Mouse (Mus musculus) midbrain, embryonic 13.5 days (tissue): ENCODE measurements at regions not wholly inside any gene's neighbourhood (a gene's known extent, or its start where the extent isn't known, plus 50 kb on each side); places are given as distances from the start of the nearest gene placed in this dataset.

Experiments
- ATAC-seq: fragments of 200-750 bp; cut with Nextera tagmentation; 2 replicates; pipeline ENCODE4 v1.8.0; 2017; ENCODE audit warnings: mild to moderate bottlenecking, moderate TSS enrichment, moderate library complexity
- H3K27ac ChIP-seq: fragments of 300-500 bp; sonication (generic); 2 replicates; pipeline ENCODE4 v1.5.1; 2015; ENCODE audit warnings: inconsistent platforms, mild to moderate bottlenecking, moderate library complexity
- H3K27me3 ChIP-seq: fragments of 300-500 bp; sonication (generic); 2 replicates; pipeline ENCODE4 v1.6.1; 2015; ENCODE audit warnings: mild to moderate bottlenecking, inconsistent platforms
- H3K36me3 ChIP-seq: fragments of 300-500 bp; sonication (generic); 2 replicates; pipeline ENCODE4 v1.6.1; 2015; ENCODE audit warnings: mild to moderate bottlenecking, inconsistent platforms
- H3K4me1 ChIP-seq: fragments of 300-500 bp; sonication (generic); replicated peaks from 2 replicates; pipeline ENCODE4 v1.6.1; 2015; ENCODE audit warnings: inconsistent platforms
- H3K4me2 ChIP-seq: fragments of 300-500 bp; sonication (generic); replicated peaks from 2 replicates; pipeline ENCODE4 v1.6.1; 2015; ENCODE audit warnings: moderate library complexity, mild to moderate bottlenecking, inconsistent platforms
- H3K4me3 ChIP-seq: fragments of 300-500 bp; sonication (generic); replicated peaks from 2 replicates; pipeline ENCODE4 v1.5.1; 2015; ENCODE audit warnings: mild to moderate bottlenecking, inconsistent platforms
- H3K9ac ChIP-seq: fragments of 300-500 bp; sonication (generic); replicated peaks from 2 replicates; pipeline ENCODE4 v1.6.1; 2015; ENCODE audit warnings: mild to moderate bottlenecking, inconsistent platforms
- H3K9me3 ChIP-seq: fragments of 300-500 bp; sonication (generic); 2 replicates; pipeline ENCODE4 v1.6.1; 2016; ENCODE audit warnings: mild to moderate bottlenecking, inconsistent platforms
- WGBS: fragments of 180-500 bp; shearing (Covaris S2); methylation state at CpG from one replicate; pipeline ENCODE4 v1.1.7; 2015; 5-methylcytosine and 5-hydroxymethylcytosine counted together

DNA sequence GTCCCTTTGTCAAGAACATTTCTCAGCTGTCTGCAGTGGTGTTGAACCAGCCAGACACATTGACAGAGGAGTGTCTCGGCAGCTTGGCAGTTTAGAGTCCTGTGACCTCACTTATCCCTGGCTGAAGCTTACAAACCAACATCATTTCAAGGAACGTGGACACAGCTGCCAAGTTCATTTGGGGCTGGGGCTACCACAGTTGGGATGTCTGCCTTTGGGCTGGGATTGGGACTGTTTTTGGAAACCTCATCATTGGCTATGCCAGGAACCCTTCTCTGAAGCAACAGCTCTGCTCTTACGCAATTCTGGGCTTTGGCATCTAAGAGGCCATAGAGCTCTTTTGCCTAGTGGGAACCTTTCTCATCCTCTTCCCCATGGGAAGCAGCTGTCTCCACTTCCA is 200.4 kb downstream of the Gm15262 start:
- Histone ChIP-seq H3K36me3 (no peaks in the 10 kb centered on the region), H3K9me3 (no peaks in the 10 kb centered on the region), H3K27ac (no peak overlapping the region), H3K4me2 (no peak overlapping the region), H3K9ac (no peak overlapping the region), H3K27me3 (peaks cover 20% of the 10 kb centered on the region), H3K4me1 (no peaks in the 10 kb centered on the region), H3K4me3 (no peak overlapping the region)
- WGBS, result 80% methylated on average over 3 of the region's 3 CpGs
- ATAC-seq, result no peak

- H3K27ac ChIP-seq, result no peak overlapping the region
Measured at GRCm38 (mm10) chrX:161511341-161511740, 205.5 kb upstream of the Rai2 start.

GRCm38 (mm10) chrX:161523432-161524256 is 193.2 kb upstream of the Rai2 start:
- Histone ChIP-seq H3K36me3 (no peaks in the 10 kb centered on the region), H3K4me3 (no peak overlapping the region), H3K27ac (peak overlapping the region; percentile 19; the same call in 1 of the 2 replicates), H3K9me3 (no peaks in the 10 kb centered on the region), H3K4me1 (0 out of 2 replicates have a peak, but pooled peaks cover 6% of the 10 kb centered on the region), H3K9ac (no peak overlapping the region), H3K27me3 (peaks cover 42% of the 10 kb centered on the region; the same call in 1 of the 2 replicates), H3K4me2 (no peak overlapping the region)
- WGBS, result 46% methylated on average over 3 of the region's 3 CpGs
- ATAC-seq, result peak; percentile 69; the same call in 1 of the 2 replicates

More at GRCm38 (mm10) chrX:161511341-161511740, 205.5 kb upstream of the Rai2 start:
- 88% methylated on average over 1 of the region's 1 CpGs for WGBS
- no peaks in the 10 kb centered on the region for H3K36me3 ChIP-seq
- no peak overlapping the region for H3K4me3 ChIP-seq
- no peak overlapping the region for H3K9ac ChIP-seq
- H3K9me3 ChIP-seq, result no peaks in the 10 kb centered on the region
- no peaks in the 10 kb centered on the region for H3K4me1 ChIP-seq
- H3K27me3 ChIP-seq, result peaks cover 59% of the 10 kb centered on the region
- H3K4me2 ChIP-seq, result no peak overlapping the region
- no peak for ATAC-seq

GRCm38 (mm10) chrX:161524257-161524646 is 192.6 kb upstream of the Rai2 start:
- no peak overlapping the region for H3K4me2 ChIP-seq
- H3K9me3 ChIP-seq, result no peaks in the 10 kb centered on the region
- ATAC-seq, result no peak
- H3K9ac ChIP-seq, result no peak overlapping the region
- no peaks in the 10 kb centered on the region for H3K36me3 ChIP-seq
- WGBS, result 65% methylated on average over 3 of the region's 3 CpGs
- H3K27me3 ChIP-seq, result peaks cover 42% of the 10 kb centered on the region; the same call in 1 of the 2 replicates
- peak overlapping the region; percentile 19; the same call in 1 of the 2 replicates for H3K27ac ChIP-seq
- H3K4me1 ChIP-seq, result 0 out of 2 replicates have a peak, but pooled peaks cover 6% of the 10 kb centered on the region
- no peak overlapping the region for H3K4me3 ChIP-seq

DNA sequence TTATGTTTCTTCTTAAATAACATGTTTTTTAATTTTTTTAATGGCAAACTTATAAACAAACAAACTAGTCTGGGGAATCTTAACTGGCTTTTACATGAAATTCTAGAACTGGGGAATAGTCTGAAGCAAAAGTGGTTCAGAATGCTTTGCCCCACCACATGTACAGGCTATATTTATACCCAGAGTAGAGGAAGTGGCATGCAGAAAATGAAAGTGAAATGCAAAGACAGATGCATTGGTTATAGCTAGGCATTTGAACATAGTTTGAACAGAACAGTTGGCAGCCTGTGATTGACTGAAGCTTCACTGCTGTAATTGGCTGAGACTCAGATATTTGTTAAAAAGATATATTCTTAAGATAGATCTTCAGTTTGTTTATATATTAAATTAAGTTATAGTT is 179.6 kb upstream of the Rai2 start:
- Histone ChIP-seq H3K27ac (no peak overlapping the region), H3K4me1 (no peaks in the 10 kb centered on the region), H3K27me3 (peaks cover 12% of the 10 kb centered on the region; the same call in 1 of the 2 replicates), H3K4me2 (no peak overlapping the region), H3K9ac (no peak overlapping the region), H3K9me3 (no peaks in the 10 kb centered on the region), H3K4me3 (no peak overlapping the region), H3K36me3 (no peaks in the 10 kb centered on the region)
- ATAC-seq, result no peak

GRCm38 (mm10) chrX:161556896-161557295 is 160.0 kb upstream of the Rai2 start:
- Histone ChIP-seq H3K9me3 (no peaks in the 10 kb centered on the region), H3K4me2 (no peak overlapping the region), H3K27ac (no peak overlapping the region), H3K36me3 (no peaks in the 10 kb centered on the region), H3K4me3 (no peak overlapping the region), H3K4me1 (no peaks in the 10 kb centered on the region), H3K27me3 (peaks cover 9% of the 10 kb centered on the region; the same call in 1 of the 2 replicates), H3K9ac (no peak overlapping the region)
- 48% methylated on average over 5 of the region's 5 CpGs for WGBS
- no peak; the same call in 1 of the 2 replicates for ATAC-seq

DNA sequence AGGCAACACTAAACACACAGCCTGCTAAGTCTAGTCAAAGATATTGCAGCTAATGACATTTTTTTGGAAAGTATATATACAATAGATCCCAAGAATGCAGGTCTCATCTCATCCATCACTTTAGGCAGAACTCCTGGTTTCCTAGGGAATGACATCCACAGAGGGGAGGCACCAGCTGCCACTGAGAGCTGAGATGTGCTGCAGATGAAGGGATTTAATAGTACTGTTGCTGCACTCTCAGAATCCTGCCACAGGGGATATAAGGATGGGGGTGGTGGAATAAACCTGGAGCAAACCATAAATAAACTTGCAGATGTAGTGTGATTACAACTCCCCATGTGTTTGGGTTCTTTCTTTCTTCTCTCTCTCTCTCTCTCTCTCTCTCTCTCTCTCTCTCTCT is 158.4 kb upstream of the Rai2 start:
- no peak overlapping the region for H3K4me2 ChIP-seq
- peaks cover 9% of the 10 kb centered on the region; the same call in 1 of the 2 replicates for H3K27me3 ChIP-seq
- no peaks in the 10 kb centered on the region for H3K9me3 ChIP-seq
- H3K4me1 ChIP-seq, result no peaks in the 10 kb centered on the region
- H3K27ac ChIP-seq, result no peak overlapping the region
- no peak for ATAC-seq
- H3K4me3 ChIP-seq, result no peak overlapping the region
- H3K9ac ChIP-seq, result no peak overlapping the region
- H3K36me3 ChIP-seq, result no peaks in the 10 kb centered on the region

DNA sequence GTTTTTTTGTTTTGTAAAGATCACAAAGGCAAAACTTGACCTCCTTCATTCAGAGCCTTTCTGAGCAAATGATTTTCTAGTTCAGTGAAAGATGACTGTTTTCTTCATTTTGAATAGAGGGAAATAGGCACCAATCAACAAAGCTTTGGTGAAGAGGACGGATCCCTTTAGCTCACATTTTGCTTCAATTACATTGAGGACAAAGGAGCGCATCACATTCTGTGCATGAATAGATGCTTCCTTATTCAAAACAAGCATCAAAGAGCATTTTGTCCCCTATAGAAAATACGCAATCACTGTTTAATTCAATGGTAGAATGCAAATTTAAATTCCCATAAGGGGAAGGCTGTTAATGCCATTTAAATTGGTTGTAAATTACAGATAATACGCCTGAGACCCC is 150.4 kb upstream of the Rai2 start:
- Histone ChIP-seq H3K9ac (no peak overlapping the region), H3K4me1 (no peaks in the 10 kb centered on the region), H3K9me3 (no peaks in the 10 kb centered on the region), H3K36me3 (no peaks in the 10 kb centered on the region), H3K27me3 (peaks cover 29% of the 10 kb centered on the region; the same call in 1 of the 2 replicates), H3K4me3 (no peak overlapping the region), H3K27ac (no peak overlapping the region), H3K4me2 (no peak overlapping the region)
- 48% methylated on average over 4 of the region's 4 CpGs for WGBS
- no peak for ATAC-seq

DNA sequence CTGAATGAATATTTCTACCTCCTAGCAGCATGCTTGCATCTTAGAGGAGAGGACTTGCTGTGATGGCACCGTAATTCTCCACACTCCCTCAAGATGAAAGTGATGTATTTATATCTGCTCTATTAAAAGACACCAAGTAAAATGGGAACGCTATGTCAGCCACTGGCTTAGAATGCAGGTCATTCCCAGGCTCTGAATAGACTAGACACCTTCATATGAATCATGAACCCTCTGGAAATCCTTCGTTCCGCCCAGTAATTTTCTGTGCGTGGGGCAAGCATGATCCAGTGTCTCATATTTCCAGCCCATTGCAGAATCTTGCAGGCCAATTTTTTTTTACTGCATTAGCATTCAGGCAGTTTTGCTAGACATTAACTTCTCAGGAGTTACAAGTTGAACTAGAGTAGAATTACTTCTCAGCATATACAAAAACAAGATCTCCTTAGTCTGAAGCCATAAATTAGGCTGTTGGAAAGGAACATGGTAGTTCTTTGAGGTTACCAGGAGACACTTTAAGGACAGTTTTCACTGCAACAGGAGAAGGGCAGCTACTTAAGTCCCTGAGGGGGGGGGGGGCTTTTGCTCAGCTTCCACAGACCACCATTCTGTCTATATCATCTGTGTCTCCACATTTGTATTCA is 134.7 kb upstream of the Rai2 start:
- Histone ChIP-seq H3K9me3 (no peaks in the 10 kb centered on the region), H3K27me3 (peaks cover 59% of the 10 kb centered on the region), H3K4me3 (no peak overlapping the region), H3K9ac (no peak overlapping the region), H3K36me3 (no peaks in the 10 kb centered on the region), H3K4me1 (no peaks in the 10 kb centered on the region), H3K4me2 (no peak overlapping the region), H3K27ac (no peak overlapping the region)
- WGBS, result 73% methylated on average over 5 of the region's 5 CpGs
- ATAC-seq, result no peak

GRCm38 (mm10) chrX:161583872-161584271 is 133.0 kb upstream of the Rai2 start:
- 57% methylated on average over 2 of the region's 2 CpGs for WGBS
- H3K4me1 ChIP-seq, result no peaks in the 10 kb centered on the region
- no peak overlapping the region for H3K4me3 ChIP-seq
- no peaks in the 10 kb centered on the region for H3K36me3 ChIP-seq
- ATAC-seq, result no peak
- peaks cover 58% of the 10 kb centered on the region for H3K27me3 ChIP-seq
- H3K27ac ChIP-seq, result no peak overlapping the region
- no peak overlapping the region for H3K9ac ChIP-seq
- H3K9me3 ChIP-seq, result no peaks in the 10 kb centered on the region
- no peak overlapping the region for H3K4me2 ChIP-seq

DNA sequence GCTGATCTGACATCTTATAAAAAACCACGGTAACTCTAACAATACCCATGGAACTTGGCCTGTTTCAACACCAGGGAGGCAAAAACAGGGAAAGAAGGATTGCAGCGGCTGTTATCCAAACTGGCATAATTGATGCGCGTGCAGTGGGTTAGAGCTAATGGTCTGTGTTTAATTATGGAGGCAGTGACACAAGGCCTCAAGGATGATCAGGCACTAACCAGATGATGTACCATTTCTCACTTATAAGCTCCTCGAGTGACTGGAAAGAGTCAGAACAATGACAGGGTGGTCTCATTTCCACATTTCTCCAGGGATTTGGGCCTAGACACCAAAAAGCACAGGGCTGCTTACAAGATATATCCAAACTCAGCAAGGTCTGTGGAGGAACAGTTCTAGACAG is 83.0 kb upstream of the Rai2 start:
- 67% methylated on average over 5 of the region's 5 CpGs for WGBS
- H3K4me1 ChIP-seq, result no peaks in the 10 kb centered on the region
- H3K27ac ChIP-seq, result no peak overlapping the region
- ATAC-seq, result no peak
- H3K4me2 ChIP-seq, result no peak overlapping the region
- H3K9me3 ChIP-seq, result no peaks in the 10 kb centered on the region
- H3K9ac ChIP-seq, result no peak overlapping the region
- H3K4me3 ChIP-seq, result no peak overlapping the region
- H3K27me3 ChIP-seq, result peaks cover 14% of the 10 kb centered on the region; the same call in 1 of the 2 replicates
- no peaks in the 10 kb centered on the region for H3K36me3 ChIP-seq

DNA sequence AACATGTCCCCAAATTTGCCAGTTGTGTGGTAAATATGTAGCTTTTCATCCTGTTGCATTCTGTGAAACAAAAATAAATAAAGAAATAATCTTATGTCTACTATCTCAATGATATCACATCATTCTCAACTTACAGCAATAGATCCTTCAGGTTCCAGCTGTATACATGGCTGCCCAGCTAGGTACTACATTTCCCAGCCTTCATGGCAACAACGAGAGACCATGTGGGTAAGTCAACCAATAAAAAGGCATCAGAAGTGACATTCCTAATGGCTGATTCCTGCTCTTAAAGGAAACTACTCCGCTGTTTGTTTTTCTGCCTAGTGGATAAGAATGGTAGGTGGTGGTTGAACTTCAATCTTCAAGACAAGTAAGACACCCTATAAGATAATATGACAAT is 82.5 kb upstream of the Rai2 start:
- no peak overlapping the region for H3K4me2 ChIP-seq
- no peak overlapping the region for H3K4me3 ChIP-seq
- no peaks in the 10 kb centered on the region for H3K9me3 ChIP-seq
- peak; percentile 92 for ATAC-seq
- H3K36me3 ChIP-seq, result no peaks in the 10 kb centered on the region
- no peak overlapping the region for H3K9ac ChIP-seq
- no peaks in the 10 kb centered on the region for H3K4me1 ChIP-seq
- WGBS, result 75% methylated on average over 2 of the region's 2 CpGs
- peaks cover 13% of the 10 kb centered on the region; the same call in 1 of the 2 replicates for H3K27me3 ChIP-seq
- no peak overlapping the region for H3K27ac ChIP-seq
